Mouse (Mus musculus): Measurements from ENCODE around the gene Aff3. TPM values are rescaled to one million over a fixed set of nuclear protein-coding genes. Genes with fewer than 3 reads are reported as not detected.

Aff3 gene
- total RNA-seq, 4 experiments from 2014 or later = 1.4 to 2.4 (median 1.7) TPM

DNA sequence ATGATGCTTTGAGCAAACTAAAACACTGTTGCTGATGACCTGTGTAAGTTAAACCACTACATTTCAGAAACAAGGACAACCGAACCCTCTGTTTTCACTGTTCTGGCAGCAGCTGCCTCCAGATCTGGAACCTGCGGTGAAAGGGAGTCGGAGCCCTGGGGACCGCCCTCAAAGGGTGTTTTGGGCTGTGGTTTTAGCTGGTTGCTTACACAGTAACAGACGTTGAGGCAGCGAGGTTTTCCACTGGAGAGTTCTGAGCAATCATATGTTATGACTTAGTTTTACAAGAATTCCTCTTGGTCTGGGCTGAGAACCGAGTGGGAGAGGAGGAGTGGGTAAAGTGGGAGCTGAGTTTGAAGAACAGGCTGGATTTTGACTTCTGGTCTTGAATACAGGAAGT lies 7.1 kb downstream of the Aff3 start:
- no peak for DNase-seq (ENCODE audit: low spot score)

DNA sequence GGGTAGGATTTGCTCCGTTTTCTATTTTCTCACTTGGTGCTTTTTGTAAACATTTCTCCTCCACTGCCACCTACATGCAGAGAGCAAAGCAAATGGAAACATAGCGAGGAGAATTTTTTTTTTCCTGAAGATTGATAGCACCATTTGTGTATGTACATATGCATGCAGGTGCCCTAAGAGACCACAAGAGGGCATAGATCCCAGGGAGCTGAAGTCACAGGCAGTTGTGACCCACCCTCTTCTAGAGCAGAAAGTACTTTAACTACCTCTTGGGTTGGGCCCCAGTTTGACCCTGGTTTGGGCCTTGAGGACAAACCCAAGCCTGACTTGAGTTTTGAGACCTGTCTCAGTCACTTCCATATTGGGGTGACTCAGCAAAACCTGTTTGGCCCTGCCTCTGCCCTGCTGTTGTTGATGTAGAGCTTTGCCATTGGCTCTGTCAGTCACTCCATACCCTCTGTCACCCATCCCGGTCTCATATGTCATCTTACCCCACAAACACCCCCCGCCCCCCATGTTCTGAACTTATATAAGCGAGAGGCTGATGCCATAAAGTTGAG lies 9.7 kb downstream of the Aff3 start:
- DNase-seq (ENCODE audit: low spot score) = no peak

DNA sequence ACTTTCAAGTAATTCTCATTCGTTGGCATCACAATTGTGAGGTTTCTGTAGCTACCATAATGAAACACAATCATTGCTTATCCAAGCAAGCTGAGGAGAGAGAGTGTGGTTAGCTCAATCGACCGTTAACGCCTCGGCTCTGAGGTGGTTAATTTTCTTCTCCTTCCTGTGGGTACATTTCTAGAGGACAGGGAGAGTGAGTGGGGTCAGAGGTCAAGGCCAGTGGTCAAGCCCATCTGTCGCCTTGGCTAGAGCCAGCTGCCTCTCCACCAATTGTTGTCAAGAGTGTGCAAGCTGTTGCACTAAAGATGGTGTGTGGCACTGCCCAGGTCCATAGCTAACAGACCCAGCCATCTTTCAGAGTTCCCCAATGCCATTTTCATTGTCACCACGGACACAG lies 14.7 kb downstream of the Aff3 start:
- DNase-seq (ENCODE audit: low spot score) = no peak

DNA sequence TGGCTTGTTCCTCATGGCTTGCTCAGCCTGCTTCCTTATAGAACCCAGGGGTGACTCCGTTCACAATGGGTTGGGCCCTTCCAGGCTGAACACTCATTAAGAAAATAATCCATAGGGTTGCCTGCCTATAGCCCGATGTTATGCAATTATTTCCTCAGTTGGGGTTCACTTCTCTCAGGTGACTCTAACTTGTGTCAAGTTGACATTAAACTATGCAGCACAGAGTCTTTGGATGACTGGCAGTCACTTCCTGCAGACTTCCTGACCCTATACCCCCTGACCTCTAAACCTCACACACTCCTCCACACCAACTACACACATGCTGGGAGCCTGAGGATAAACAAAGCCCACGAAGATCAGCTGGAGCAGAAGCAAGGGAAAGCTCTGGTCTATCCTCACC lies 15.6 kb downstream of the Aff3 start:
- DNase-seq (ENCODE audit: low spot score) = no peak

DNA sequence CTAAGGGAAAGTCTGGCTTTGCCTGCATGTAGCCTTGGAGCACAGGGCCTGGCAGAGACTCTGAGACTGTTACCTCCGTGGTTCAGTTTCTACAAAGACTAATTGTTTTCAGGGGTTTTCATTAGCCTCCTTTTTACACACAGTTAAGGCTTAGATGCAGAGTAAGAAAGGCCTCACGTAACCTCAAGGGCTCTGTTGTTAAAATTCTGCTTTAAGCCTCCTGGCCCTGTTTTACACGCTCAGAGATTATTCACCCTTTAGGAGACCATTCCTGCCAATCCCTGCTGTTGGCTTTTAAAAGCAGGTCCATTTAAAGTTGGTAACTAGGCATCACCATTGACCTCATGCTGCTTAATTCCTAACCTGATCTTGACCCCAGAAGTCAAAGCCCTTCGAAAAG lies 22.5 kb downstream of the Aff3 start:
- DNase-seq (ENCODE audit: low spot score) = no peak

DNA sequence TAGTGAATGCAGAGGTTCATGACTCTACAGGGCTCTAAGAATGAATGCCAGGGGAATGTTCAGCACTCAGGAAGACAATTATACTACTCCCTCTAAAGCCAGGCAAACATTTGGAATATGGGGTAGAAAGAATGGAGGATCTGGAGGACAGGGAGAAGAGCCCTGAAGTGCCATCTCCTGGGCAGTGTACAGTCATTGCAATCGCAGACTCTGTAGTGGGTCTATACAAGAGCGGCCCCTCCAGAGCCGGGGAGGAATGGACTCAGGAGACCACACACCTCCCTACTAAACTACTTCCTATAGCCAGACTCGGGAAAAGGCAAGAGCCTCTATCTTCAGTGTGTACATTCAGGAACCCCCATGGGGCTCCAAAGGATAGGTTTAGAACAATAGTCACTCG lies 25.1 kb downstream of the Aff3 start:
- DNase-seq (ENCODE audit: low spot score) = no peak

DNA sequence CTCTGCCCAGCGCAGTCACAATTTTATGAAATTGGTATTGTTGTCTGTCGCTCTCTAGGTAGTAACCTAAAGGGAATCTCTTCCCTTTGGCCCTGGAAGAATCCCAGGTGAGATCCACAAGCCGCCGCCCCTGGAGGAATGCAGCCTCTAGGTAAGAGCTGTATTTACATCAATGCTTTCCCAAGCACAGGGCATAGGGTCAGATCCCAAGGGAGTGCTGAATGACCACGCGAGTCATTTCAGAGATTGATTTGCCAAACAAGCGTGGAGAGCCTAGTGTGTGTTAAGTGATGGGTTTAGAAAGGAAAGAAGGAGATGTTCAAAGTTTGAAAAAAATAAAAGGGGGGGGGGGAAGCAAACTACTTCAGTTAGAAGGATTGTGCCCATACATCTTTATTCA lies 29.2 kb downstream of the Aff3 start:
- DNase-seq (ENCODE audit: low spot score) = no peak

DNA sequence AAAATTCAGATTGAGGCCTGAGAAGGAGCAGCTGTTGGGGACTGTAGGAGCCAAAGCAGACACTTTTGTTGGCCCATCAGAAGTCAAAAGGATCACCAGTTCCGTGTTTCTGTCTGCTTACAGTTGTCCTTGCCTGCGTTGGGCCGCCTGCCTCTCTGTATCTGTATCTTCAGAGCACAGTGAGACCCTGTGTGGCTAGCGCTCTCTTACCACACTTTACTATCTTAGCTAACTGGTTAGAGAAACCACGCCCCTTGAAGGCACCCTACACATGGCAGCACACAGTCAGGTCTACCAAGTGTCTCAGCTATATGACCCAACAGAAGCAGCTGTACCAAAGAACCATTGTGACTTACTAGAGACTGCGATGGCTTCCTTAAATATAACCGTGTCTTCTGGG lies 30.7 kb downstream of the Aff3 start:
- DNase-seq (ENCODE audit: low spot score) = no peak

DNA sequence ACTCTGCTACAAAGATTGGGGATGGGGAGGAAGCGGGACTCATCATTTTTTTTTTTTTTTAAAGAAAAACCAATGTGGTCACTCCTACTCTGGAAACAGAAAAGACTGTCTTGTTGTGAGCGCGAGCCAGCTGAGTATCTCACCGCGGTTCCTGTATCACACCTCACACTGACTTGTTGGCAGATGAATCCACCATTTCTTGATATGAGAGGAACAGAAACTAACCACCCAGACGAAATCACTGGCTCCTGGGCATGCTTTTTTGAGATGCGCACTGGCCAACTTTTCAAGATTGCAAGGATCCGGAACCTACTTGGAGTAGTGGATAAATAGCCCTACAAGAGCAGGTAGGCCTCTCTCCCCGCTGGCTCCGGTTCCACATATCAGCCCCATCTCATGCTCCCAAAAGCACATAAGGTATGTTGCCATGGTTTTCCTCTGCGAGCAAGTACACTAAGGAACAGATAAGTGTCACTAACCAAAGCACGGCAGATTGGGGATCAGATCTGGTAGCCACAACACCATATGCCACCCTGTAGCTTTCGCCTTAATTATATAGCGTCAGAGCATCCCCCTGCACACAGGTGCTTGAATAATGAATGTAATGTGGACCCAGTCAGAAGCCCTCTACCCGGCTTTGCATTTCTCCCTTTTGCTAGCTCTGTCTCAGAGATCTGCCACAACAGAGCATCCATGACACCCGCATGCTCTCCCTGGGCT lies 32.1 kb downstream of the Aff3 start:
- no peak for DNase-seq (ENCODE audit: low spot score)

DNA sequence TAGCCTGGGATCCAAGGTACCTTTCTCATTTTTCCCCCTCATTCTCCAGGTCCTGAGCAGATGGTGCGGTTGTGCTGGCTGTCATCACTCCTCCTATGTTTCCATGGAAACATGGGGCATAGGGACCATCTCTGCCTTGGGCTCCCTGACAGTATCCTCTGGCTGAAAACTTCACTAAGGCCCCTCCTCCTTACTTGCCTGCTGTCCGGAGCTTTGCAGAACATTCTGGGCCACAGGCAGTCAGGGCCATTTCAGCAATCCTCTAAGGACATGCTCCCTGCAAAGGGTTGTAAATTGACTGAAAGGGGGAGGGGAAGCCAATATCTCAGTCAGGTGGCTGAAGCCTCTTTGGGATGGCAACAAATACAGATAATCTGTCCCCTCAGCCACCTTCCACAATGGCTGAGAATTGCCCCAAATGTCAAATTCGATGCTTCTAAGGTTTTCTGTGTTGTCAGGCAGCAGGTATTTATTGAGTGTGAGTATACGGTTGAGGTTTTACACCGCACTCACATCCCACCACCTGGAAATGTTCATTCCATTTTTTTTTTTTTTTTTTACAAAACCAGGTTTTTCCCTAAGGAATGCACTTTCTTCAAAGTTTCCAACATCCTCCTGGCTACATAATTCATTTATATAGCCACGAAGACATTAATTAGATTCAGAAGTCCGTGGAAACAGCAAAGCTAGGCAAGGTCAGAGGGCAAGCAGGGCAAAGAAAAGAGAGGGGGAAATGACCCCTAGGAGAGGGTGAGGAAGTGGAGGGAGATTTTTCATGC lies 33.1 kb downstream of the Aff3 start:
- no peak for DNase-seq (ENCODE audit: low spot score)

DNA sequence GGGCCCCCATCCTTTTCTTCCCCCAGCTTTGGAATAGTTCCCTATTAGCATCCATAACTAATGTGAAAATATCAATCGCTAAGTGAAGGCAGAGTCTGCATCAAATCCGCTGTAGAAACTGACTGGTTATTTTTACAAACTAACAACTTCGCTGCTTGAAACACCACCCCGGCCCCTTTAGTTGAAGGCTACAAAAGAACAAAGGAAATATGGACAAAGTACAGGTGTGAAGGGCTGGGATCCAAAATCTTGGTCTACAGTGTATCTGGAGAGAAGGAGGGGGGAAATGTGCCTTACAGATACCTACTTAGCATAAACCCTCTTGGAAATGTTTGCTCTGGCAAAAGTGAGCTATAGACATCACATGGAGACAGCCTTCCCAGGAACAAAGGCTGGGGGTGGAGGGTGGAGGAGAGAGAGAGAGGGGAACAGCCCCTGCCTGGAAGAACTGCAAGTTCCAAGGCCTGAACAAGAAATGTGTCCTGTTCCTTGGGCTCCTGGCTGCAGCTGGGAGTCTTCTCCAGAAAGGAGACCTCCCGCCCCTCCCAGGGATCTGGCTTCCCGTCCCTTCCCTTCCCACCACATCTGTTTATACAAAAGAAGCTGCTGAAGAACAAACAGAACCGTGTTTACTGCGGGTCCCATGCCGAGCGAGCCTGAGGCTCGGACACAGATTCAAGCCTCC lies 35.7 kb downstream of the Aff3 start:
- DNase-seq (ENCODE audit: low spot score) = no peak

DNA sequence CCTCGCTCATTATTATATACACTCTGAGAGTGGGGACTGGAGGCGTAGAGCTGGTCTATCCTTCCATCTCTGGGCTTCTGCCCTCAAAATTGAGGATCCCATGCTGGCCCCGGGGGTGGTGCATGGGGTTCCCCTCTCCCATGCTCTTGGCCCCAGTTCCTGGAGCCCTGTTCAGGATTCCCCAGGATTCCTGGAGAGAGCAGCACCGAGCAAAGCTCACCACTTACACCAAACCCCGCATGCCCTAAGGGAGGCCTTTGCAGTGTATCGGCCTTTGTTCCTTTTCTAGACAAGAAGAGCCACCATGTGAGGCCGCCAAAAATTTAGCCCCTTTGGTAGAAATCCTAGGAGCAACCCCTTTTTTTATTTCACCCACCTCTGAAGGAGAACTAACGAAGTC lies 36.3 kb downstream of the Aff3 start:
- no peak for DNase-seq (ENCODE audit: low spot score)

DNA sequence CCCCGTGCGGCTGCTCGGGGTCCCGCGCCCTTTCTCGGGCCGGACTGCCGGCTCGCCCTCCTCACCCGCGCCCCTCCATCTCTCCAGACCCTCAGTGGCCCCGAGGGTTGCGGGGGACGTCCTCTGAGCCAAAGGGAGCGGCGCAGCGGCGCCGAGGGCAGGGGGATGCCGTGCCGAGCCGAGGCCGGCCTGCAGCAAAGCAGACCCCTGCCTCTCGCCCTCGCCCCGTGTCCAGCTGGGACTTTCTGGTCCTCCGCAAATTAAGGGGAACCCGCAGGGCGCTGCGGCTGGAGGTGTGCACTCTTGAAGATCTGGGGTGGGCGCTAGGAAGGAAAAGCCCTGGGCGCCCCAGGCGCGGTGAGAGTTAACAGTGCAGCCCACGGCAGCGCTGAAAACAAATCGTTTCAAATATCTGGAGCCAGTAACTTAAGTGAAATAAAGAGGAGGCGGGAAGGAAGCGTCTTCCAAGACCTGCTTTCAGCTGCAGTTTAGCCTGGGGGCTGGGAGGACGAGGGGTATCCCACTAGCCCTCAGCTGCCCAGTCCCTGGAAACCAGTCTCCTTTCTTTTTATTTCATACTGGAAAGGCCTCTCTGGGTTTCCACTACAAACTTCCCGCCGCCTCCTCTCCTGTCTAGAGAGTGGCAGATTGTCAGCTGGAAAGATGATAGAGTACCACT lies 36.9 kb downstream of the Aff3 start:
- no peak for DNase-seq (ENCODE audit: low spot score)

DNA sequence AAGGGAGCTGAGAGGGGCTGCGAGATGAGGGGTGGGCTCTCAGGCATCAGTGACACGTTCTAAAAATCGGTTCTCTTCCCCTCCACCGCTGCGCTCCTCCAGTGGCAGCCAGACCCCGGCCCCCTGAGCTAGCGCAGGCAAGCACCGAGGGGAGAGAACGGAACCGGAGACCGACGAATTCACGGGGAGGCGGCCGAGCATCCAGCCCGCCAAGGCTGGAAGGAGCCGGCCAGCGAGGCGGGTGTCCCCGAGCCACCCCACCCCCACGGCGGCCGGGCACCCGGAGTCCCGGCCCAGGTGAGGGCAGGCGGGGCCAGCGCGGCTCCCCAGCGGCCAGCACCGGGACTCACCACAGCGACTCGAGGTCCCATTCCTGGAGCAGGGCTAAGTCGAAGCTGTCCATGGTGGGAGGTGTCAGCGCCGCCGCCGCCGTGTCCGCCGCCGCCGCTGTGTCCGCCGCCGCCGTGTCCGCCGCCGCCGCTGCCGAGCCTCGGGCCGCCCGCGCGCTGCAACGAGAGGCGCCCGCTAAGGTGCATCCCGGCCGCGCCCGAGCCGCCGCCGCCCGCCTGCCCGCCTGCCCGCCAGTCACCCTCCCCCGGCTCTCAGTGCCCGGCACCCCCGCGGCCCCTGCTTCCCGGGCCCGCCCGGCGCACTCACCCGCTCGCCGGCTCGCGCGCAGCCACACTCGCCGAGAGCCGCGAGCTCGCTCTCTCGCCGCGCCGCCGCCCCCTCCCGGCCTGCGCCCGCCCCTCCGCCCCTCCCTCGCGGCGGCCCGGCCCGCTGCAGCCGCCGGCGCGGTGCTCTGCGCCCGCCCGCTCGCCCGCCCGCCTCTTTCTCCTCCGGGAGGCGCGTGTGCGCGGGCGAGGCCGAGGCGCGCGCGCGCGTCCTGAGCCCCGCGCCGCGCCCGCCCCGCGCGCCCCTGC lies 37.8 kb downstream of the Aff3 start:
- no peak for DNase-seq (ENCODE audit: low spot score)

DNA sequence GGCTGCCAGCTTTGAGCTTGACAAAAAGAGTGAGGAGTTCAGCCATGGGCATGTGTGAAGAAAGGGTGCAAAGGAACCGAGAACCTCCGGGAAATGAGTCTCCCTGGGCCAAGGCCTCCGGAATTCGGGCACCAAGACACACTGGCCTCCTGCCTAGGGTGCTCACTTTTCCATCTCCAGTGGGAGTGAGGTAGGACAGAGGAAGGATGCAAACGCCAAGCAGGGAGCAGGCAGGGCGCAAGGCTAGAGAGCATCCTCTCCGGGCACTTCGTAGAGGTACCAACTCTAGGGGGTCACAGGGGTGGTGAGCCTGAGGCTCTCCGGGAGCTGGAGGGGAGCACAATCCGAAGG lies 38.4 kb downstream of the Aff3 start:
- no peak for DNase-seq (ENCODE audit: low spot score)

DNA sequence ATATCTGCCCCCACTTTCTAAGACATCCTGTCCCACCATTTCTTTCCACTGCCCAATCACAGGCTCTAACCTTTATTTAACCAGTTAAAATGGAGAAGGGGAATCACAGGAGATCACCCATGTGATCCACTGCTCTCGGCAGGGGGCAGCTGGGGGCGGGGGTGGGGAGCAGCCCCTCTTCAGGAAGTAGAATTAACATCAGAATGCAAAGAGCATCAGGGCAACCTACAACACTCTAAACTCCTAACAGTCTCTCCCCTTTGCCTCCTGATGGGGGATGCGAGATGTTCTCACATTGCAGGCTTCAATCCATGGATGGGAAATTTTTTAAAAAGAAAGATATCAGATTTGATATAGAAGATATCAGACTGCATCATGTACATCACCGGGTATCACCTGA lies 42.9 kb downstream of the Aff3 start:
- no peak for DNase-seq (ENCODE audit: low spot score)

DNA sequence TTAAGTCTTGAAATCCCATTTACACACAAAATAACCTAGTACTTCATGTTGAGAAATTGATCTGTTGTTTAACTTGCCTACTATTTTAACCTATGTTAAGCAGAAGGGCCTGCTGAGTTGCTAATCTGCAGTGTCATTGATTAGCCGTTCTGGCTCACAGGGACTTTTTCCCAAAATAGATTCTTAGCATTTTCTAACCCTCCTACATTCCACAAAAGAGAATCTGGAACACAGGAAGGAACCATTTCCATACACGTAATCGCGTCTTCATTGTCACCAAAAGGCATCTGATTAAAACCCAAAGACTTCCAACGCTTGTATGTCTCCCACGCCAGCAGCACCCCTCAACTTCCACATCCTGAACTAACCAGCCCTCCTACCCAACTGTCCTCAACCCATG lies 44.4 kb downstream of the Aff3 start:
- DNase-seq (ENCODE audit: low spot score) = no peak

DNA sequence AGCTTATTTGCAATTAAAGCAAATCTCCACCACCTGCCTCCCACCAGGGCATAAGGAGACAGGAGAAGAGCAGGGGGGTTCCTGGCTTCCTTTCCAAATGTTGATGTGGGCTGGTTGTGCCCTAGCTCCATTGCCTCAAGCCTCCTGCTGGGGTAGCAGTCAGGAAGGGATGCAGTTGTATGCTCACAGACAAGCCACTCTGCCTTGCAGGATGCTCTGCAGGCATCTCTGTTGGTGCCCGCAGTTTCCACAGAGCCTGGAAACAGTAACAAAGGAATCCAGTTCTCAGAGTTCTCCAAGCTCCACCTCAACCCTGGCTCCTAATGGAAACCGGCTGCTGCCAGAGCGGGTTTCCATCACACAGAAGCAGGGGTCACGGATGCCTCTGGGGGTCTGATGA lies 58.0 kb downstream of the Aff3 start:
- DNase-seq (ENCODE audit: low spot score) = no peak

DNA sequence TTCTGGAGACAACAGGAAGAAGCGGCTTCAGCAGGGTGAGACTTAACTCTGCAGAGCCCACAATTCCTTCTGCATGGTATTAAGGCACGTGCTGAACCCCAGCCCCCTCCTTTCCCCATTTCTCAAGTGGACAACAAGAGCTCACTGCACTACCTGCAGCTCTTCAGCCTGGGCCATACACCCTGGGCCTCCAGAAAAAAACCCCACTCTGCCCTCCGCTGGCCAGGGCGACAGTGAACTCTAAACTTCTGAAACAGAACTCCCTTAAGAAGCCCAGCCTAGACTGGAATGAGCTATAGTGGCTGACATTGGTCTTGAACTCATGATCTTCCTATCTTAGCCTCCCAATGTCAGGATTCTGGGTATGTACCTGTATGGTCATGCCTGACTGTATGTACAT lies 59.3 kb downstream of the Aff3 start:
- DNase-seq (ENCODE audit: low spot score) = no peak

DNA sequence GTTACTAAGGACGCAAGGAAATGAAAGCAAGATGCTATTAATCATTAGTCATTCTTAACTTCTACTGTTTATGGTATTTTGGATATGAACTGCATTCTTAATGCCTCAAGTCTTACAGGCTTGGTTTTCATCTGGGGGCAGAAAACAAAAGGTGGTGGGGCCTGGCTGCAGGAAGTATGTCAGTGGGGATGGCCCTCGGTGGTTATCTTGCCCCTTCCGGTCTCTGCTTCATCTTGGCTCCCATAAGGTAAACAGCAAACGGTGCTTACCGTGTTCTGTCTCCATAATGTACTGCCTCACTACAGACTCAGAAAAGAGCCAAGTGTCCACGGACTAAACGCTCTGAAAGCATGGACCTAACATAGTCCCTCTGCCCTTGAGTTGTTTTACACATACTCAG lies 60.1 kb downstream of the Aff3 start:
- no peak for DNase-seq (ENCODE audit: low spot score)

All from heart, adult 8-10 months (tissue).